Mouse (Mus musculus): ENCODE results near the gene Spast. TPM values are rescaled to one million over a fixed set of nuclear protein-coding genes. Genes with fewer than 3 reads are reported as not detected.
"Not testable (repeated sequence)": the region's sequence is repeated elsewhere in the genome, so short reads cannot be mapped to it uniquely, and the experiment has no call there.

The Spast gene
- total RNA-seq (2017): 46.5 and 64.0 TPM in 2 replicates

GRCm38 (mm10) chr17:74338937-74339804, at the start of gene Spast:
Gene Spast (plus strand): TSS chr17:74338987.
- ATAC-seq (ENCODE audit: extremely low read depth, insufficient number of reproducible peaks, low FRiP score, poor library complexity, severe bottlenecking): peak; percentile 63

- ATAC-seq (ENCODE audit: extremely low read depth, insufficient number of reproducible peaks, low FRiP score, poor library complexity, severe bottlenecking): no peak
Measured at GRCm38 (mm10) chr17:74290198-74290597, 48.6 kb upstream of the Spast start.

- ATAC-seq (ENCODE audit: extremely low read depth, insufficient number of reproducible peaks, low FRiP score, poor library complexity, severe bottlenecking): no peak
Measured at GRCm38 (mm10) chr17:74290869-74291268, 47.9 kb upstream of the Spast start.

GRCm38 (mm10) chr17:74291640-74292361, 47.0 kb upstream of the Spast start:
- ATAC-seq (ENCODE audit: extremely low read depth, insufficient number of reproducible peaks, low FRiP score, poor library complexity, severe bottlenecking): no peak

- ATAC-seq (ENCODE audit: extremely low read depth, insufficient number of reproducible peaks, low FRiP score, poor library complexity, severe bottlenecking): no peak
Measured at GRCm38 (mm10) chr17:74293687-74294425, 44.9 kb upstream of the Spast start.

GRCm38 (mm10) chr17:74294426-74295025, 44.3 kb upstream of the Spast start:
- peak; percentile 75 for ATAC-seq (ENCODE audit: extremely low read depth, insufficient number of reproducible peaks, low FRiP score, poor library complexity, severe bottlenecking)

GRCm38 (mm10) chr17:74295026-74295970, 43.5 kb upstream of the Spast start, which contains the start of gene Memo1:
Gene Memo1 (minus strand): TSS chr17:74295521.
- peak; percentile 41 for ATAC-seq (ENCODE audit: extremely low read depth, insufficient number of reproducible peaks, low FRiP score, poor library complexity, severe bottlenecking)

GRCm38 (mm10) chr17:74296076-74296823, 42.5 kb upstream of the Spast start:
- no peak for ATAC-seq (ENCODE audit: extremely low read depth, insufficient number of reproducible peaks, low FRiP score, poor library complexity, severe bottlenecking)

GRCm38 (mm10) chr17:74296991-74297390, 41.8 kb upstream of the Spast start:
- ATAC-seq (ENCODE audit: extremely low read depth, insufficient number of reproducible peaks, low FRiP score, poor library complexity, severe bottlenecking): not testable (repeated sequence)

GRCm38 (mm10) chr17:74300089-74300488, 38.7 kb upstream of the Spast start:
- no peak; the same call in 1 of the 2 replicates for ATAC-seq (ENCODE audit: extremely low read depth, insufficient number of reproducible peaks, low FRiP score, poor library complexity, severe bottlenecking)

GRCm38 (mm10) chr17:74304060-74304459, 34.7 kb upstream of the Spast start:
- no peak for ATAC-seq (ENCODE audit: extremely low read depth, insufficient number of reproducible peaks, low FRiP score, poor library complexity, severe bottlenecking)

- no peak for ATAC-seq (ENCODE audit: extremely low read depth, insufficient number of reproducible peaks, low FRiP score, poor library complexity, severe bottlenecking)
Measured at GRCm38 (mm10) chr17:74305616-74306015, 33.2 kb upstream of the Spast start.

GRCm38 (mm10) chr17:74306021-74306420, 32.8 kb upstream of the Spast start:
- ATAC-seq (ENCODE audit: extremely low read depth, insufficient number of reproducible peaks, low FRiP score, poor library complexity, severe bottlenecking): no peak

- ATAC-seq (ENCODE audit: extremely low read depth, insufficient number of reproducible peaks, low FRiP score, poor library complexity, severe bottlenecking): peak; percentile 8; the same call in 1 of the 2 replicates
Measured at GRCm38 (mm10) chr17:74315445-74316308, 23.1 kb upstream of the Spast start.

GRCm38 (mm10) chr17:74316309-74316863, 22.4 kb upstream of the Spast start:
- peak; percentile 90 for ATAC-seq (ENCODE audit: extremely low read depth, insufficient number of reproducible peaks, low FRiP score, poor library complexity, severe bottlenecking)

GRCm38 (mm10) chr17:74318721-74319120, 20.1 kb upstream of the Spast start:
- ATAC-seq (ENCODE audit: extremely low read depth, insufficient number of reproducible peaks, low FRiP score, poor library complexity, severe bottlenecking): no peak
